Mouse (Mus musculus): Measurements from ENCODE around the gene Kitl.

DNA sequence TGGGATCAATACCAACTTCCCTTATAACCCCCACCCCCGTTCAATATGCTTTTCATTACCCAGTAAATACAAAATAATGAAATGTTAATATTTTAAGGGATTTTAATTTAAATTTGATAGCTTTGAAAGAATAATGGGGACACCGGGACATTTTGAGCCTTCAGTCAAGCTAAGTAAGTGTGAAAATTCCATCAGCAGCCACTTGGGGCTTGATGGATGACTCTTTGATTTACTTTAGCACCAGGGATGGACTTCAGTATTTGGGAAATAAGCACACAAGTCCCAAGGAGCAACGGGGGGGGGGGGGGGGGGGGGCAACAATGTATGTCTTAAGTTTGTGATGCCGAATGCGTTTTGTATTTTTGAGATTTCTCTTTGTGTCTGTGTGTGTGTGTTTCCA is 3.1 kb downstream of the Kitl start:
- TF ChIP-seq POLR2A (IDR thresholded peaks at IDR 0.05; ENCODE audit: extremely low read depth, insufficient read depth, low read length) = no peak
- TF ChIP-seq CTCF (IDR thresholded peaks at IDR 0.05; ENCODE audit: low read depth, low read length) = no peak
